Mouse (Mus musculus) retina, postnatal 7 days (tissue): ENCODE measurements around the gene Lingo4.

Experiments used
- DNase-seq: peaks from one replicate; pipeline ENCODE4 v3.0.0-alpha.2; 2012; ENCODE audit warnings: low read depth, low spot score

The Lingo4 gene

GRCm38 (mm10) chr3:94398217-94398616 is at the start of gene Lingo4:
TSS of gene Lingo4 (plus strand) at chr3:94398517.
- no peak for DNase-seq

GRCm38 (mm10) chr3:94360812-94361211 is 37.5 kb upstream of the Lingo4 start:
- DNase-seq: peak; percentile 66

- no peak for DNase-seq
These were observed 36.2 kb upstream of the Lingo4 start, which contains the start of gene C2cd4d for GRCm38 (mm10) chr3:94362138-94362537. TSS of gene C2cd4d (plus strand) at chr3:94362438.

GRCm38 (mm10) chr3:94363291-94364153 is 34.8 kb upstream of the Lingo4 start:
- DNase-seq: peak; percentile 43

GRCm38 (mm10) chr3:94364154-94364526 is 34.2 kb upstream of the Lingo4 start:
- no peak for DNase-seq

- peak; percentile 85 for DNase-seq
These were observed 31.6 kb upstream of the Lingo4 start for GRCm38 (mm10) chr3:94366761-94367160.

GRCm38 (mm10) chr3:94367511-94367910 is 30.8 kb upstream of the Lingo4 start:
- no peak for DNase-seq

GRCm38 (mm10) chr3:94368631-94369030 is 29.7 kb upstream of the Lingo4 start:
- DNase-seq: no peak

- no peak for DNase-seq
These were observed 28.6 kb upstream of the Lingo4 start for GRCm38 (mm10) chr3:94369709-94370108.

GRCm38 (mm10) chr3:94371637-94372036 is 26.7 kb upstream of the Lingo4 start:
- DNase-seq: peak; percentile 71

- no peak for DNase-seq
These were observed 26.3 kb upstream of the Lingo4 start for GRCm38 (mm10) chr3:94372038-94372437.

GRCm38 (mm10) chr3:94372641-94373040 is 25.7 kb upstream of the Lingo4 start, which contains the start of gene Rorc:
TSS of gene Rorc (plus strand) at chr3:94372794.
- DNase-seq: no peak

GRCm38 (mm10) chr3:94373090-94373489 is 25.2 kb upstream of the Lingo4 start:
- DNase-seq: no peak

- no peak for DNase-seq
These were observed 24.7 kb upstream of the Lingo4 start for GRCm38 (mm10) chr3:94373597-94374011.

GRCm38 (mm10) chr3:94374636-94375035 is 23.7 kb upstream of the Lingo4 start:
- no peak for DNase-seq

- DNase-seq: no peak
These were observed 23.2 kb upstream of the Lingo4 start for GRCm38 (mm10) chr3:94375146-94375545.

GRCm38 (mm10) chr3:94375861-94376260 is 22.5 kb upstream of the Lingo4 start:
- no peak for DNase-seq

- no peak for DNase-seq
These were observed 21.0 kb upstream of the Lingo4 start for GRCm38 (mm10) chr3:94377028-94377923.

GRCm38 (mm10) chr3:94379831-94380510 is 18.3 kb upstream of the Lingo4 start:
- DNase-seq: no peak

GRCm38 (mm10) chr3:94382308-94382707 is 16.0 kb upstream of the Lingo4 start:
- DNase-seq: no peak

GRCm38 (mm10) chr3:94383476-94383875 is 14.8 kb upstream of the Lingo4 start:
- no peak for DNase-seq

GRCm38 (mm10) chr3:94386671-94387070 is 11.6 kb upstream of the Lingo4 start:
- DNase-seq: no peak
